Mouse (Mus musculus) embryonic facial prominence, embryonic 10.5 days (tissue): ENCODE results near the gene Esrrg. TPM values are rescaled to one million over a fixed set of nuclear protein-coding genes. Genes with fewer than 3 reads are reported as not detected.

Source experiments
- DNase-seq: peaks from one replicate; pipeline ENCODE4 v3.0.0-alpha.2; 2017; ENCODE audit warnings: low spot score
- H3K27ac ChIP-seq: fragments of 300-500 bp; sonication (generic); replicated peaks from 2 replicates; pipeline ENCODE4 v1.5.1; 2016; ENCODE audit warnings: mild to moderate bottlenecking
- H3K27me3 ChIP-seq: fragments of 300-500 bp; sonication (generic); replicated peaks from 2 replicates; pipeline ENCODE4 v1.6.1; 2016; ENCODE audit warnings: low read depth, mild to moderate bottlenecking; ENCODE audit not compliant: poor library complexity, severe bottlenecking
- H3K36me3 ChIP-seq: fragments of 300-500 bp; sonication (generic); replicated peaks from 2 replicates; pipeline ENCODE4 v1.6.1; 2016; ENCODE audit warnings: mild to moderate bottlenecking, moderate library complexity
- H3K4me1 ChIP-seq: fragments of 300-500 bp; sonication (generic); 2 replicates; pipeline ENCODE4 v1.6.1; 2016
- H3K4me3 ChIP-seq: fragments of 300-500 bp; sonication (generic); 2 replicates; pipeline ENCODE4 v1.5.1; 2016; ENCODE audit warnings: mild to moderate bottlenecking, moderate library complexity
- H3K9me3 ChIP-seq: fragments of 300-500 bp; sonication (generic); 2 replicates; pipeline ENCODE4 v1.6.1; 2016; ENCODE audit warnings: mild to moderate bottlenecking
- WGBS: fragments of 180-500 bp; shearing (Covaris S2); methylation state at CpG from one replicate; pipeline ENCODE4 v1.1.7; 2016; 5-methylcytosine and 5-hydroxymethylcytosine counted together
- polyA plus RNA-seq: library from polyadenylated mRNA; unstranded; fragments of >200 nt; fragmentation: Nextera tagmentation; extraction: Ambion mirVana; gene quantifications from 2 replicates; pipeline ENCODE4 v1.2.1, GENCODE M21; 2016

Gene Esrrg
- polyA plus RNA-seq, 1 experiment from 2014 or later = 1.1 TPM

DNA sequence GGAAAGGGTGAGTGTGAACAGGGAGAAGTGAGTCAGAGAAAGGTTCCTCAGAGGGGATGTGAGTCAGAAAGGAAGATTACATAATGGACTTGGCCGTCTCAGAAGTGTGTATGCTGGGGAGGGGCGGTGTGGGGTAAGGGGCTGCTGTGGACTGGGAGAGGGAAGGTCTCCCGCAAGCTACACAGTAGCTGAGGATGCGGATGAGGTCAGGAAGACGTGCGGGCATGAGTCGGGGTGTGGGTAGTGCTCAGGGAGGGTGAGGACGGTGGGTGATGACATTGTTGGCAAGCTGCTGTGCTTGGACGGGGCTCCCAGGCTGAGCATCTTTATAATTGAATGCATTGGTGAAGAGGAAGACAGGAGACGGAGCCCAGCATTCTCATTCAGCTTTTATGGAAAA lies 192.2 kb downstream of the Esrrg start:
- DNase-seq = no peak
- Histone ChIP-seq H3K4me3 (no peak overlapping the region), H3K27me3 (no peaks in the 10 kb centered on the region), H3K4me1 (peaks cover 24% of the 10 kb centered on the region), H3K9me3 (no peaks in the 10 kb centered on the region), H3K36me3 (no peaks in the 10 kb centered on the region), H3K27ac (no peak overlapping the region)
- 89% methylated on average over 10 of the region's 10 CpGs for WGBS

DNA sequence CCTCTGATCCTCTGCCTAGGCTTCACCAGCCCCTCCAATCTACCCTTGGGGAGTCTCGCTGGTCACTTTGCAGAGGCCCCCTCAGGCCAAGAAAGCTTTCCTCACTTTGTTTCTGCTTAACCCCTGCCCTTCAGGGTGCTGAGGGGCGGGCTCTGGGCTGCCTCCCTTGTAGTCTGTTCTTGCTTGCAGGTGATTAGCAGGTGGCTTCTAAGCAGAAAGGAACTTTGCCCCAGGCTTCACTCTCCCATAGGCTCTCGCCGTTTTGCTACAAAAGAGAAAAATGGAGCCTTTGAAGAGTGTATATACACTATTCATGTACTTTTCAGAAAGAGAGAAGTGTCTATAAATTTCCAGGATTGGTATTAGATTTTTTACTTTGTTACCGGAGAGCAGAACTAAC lies 195.0 kb downstream of the Esrrg start:
- H3K4me3 ChIP-seq = no peak overlapping the region
- 14% methylated on average over 5 of the region's 5 CpGs for WGBS
- H3K36me3 ChIP-seq = no peaks in the 10 kb centered on the region
- H3K9me3 ChIP-seq = no peaks in the 10 kb centered on the region
- H3K27ac ChIP-seq = no peak overlapping the region
- H3K4me1 ChIP-seq = peaks cover 35% of the 10 kb centered on the region
- no peak for DNase-seq
- peaks cover 6% of the 10 kb centered on the region; the same call in 1 of the 2 replicates for H3K27me3 ChIP-seq

DNA sequence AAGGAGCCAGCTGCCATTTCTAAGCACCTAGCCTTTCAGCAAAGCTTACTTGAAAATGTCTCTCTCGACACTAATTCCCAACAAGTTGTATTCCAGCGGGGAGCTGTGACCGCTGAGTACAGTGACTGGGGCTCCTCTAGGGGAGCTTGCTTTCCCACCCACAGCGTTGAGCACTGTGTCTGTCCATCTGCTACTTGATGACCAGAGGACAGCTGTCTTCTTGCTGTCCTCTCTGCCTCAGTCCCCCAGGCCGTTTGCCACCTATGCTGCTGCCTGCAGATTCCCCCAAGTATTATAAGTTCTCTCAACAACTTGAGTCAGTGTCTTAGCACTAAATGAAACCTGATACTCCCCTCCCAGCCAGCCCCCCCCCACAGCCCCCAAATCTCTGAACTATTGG lies 195.4 kb downstream of the Esrrg start:
- DNase-seq = no peak
- Histone ChIP-seq H3K4me3 (no peak overlapping the region), H3K27ac (no peak overlapping the region), H3K36me3 (no peaks in the 10 kb centered on the region), H3K9me3 (no peaks in the 10 kb centered on the region), H3K4me1 (peaks cover 35% of the 10 kb centered on the region), H3K27me3 (peaks cover 7% of the 10 kb centered on the region; the same call in 1 of the 2 replicates)
- 8% methylated on average over 5 of the region's 5 CpGs for WGBS

DNA sequence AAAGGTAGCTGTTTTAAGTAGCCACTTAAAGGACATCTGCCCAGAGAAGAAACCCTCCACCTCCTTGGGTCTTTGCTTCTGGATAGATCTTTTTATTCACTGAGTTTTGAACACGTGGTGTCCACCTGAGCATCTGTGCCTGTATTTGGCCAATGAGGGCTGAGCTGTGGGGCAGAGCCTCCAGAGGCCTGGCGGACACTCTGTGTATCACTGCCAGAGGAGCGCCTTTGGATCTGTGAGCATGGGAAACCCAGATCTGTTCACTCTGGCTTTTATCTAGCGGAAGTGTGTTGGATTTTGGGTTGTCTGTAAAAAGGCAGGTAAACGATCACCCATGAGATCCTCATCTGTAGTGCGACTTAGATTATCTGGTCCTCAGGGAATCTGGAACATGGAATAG lies 196.4 kb downstream of the Esrrg start:
- WGBS = 73% methylated on average over 6 of the region's 6 CpGs
- H3K9me3 ChIP-seq = no peaks in the 10 kb centered on the region
- no peak overlapping the region for H3K27ac ChIP-seq
- peaks cover 36% of the 10 kb centered on the region for H3K4me1 ChIP-seq
- DNase-seq = no peak
- H3K4me3 ChIP-seq = no peak overlapping the region
- no peaks in the 10 kb centered on the region for H3K36me3 ChIP-seq
- H3K27me3 ChIP-seq = peaks cover 7% of the 10 kb centered on the region; the same call in 1 of the 2 replicates

DNA sequence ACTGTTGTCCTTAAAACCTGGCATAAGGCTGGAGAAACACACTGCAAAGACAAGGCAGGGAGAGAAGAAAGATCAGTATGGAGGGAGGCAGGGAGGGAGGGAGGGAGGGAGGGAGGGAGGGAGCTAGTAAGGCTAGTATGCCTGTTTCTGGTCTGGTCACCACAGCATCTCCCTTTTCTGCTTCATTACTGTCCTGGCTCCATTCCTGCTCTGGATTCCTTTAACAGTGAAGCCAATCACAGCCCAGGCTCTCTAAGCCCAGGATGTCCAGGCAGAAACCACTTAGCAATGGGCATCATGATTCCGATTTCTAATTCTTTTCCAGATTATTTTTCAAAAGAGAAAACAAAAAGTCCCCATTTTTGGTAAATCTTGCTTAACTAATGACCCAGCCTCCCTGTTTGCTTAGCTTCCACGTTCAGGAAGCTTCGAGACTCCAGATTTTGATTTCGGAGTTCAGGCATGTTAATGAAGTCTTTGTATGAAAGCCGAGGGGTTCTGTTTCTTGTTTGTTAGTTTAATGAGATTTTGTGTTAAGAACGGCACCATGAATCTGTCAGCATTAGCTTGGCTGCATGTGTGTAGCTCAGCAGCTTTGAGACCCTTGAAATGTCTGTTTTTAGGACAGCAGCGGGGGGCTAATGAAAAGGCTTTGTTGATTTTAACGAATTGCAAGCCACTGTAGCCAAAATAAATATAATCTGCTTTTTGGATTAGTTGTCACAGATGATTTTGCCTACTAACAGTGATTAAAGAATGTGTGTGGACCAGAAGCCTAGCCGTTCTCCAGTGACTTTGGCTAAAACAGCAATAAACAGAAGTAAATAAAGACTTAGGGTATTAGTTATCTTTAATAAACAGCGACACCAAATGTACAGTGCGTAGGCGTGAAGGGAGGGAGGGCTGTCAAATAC lies 199.1 kb downstream of the Esrrg start:
- Histone ChIP-seq H3K9me3 (no peaks in the 10 kb centered on the region), H3K27ac (no peak overlapping the region), H3K36me3 (no peaks in the 10 kb centered on the region), H3K4me1 (peaks cover 49% of the 10 kb centered on the region), H3K4me3 (no peak overlapping the region), H3K27me3 (peaks cover 7% of the 10 kb centered on the region; the same call in 1 of the 2 replicates)
- 49% methylated on average over 12 of the region's 12 CpGs for WGBS
- no peak for DNase-seq

DNA sequence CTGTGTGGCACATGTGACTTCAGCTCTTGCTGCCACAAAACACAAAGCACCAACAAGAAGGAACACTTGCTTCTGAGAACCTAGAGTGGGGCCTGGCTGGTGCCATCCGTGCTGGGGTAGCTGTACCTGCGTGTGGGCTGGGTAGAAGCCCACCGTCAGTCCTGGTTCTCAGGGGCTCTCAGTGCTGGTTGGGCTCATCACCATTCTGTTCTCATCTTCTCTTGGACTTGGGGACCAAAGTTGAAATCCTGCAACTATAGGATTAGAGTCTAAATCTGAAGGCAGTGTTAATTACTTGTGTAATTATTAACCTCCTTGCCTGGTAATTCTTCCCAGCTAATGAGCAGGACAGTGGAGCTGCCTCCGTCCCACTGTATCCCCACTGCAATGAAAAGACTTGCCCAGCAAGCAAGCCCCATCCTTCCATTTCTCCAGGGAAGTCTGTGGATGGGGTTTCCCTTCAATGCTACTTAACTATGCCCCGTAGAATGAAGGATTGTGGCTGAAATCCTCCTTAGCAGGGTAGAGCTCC lies 199.9 kb downstream of the Esrrg start:
- H3K4me3 ChIP-seq = no peak overlapping the region
- H3K27ac ChIP-seq = no peak overlapping the region
- peaks cover 7% of the 10 kb centered on the region; the same call in 1 of the 2 replicates for H3K27me3 ChIP-seq
- WGBS = 72% methylated on average over 5 of the region's 5 CpGs
- H3K4me1 ChIP-seq = peaks cover 42% of the 10 kb centered on the region
- no peak for DNase-seq
- no peaks in the 10 kb centered on the region for H3K9me3 ChIP-seq
- no peaks in the 10 kb centered on the region for H3K36me3 ChIP-seq

DNA sequence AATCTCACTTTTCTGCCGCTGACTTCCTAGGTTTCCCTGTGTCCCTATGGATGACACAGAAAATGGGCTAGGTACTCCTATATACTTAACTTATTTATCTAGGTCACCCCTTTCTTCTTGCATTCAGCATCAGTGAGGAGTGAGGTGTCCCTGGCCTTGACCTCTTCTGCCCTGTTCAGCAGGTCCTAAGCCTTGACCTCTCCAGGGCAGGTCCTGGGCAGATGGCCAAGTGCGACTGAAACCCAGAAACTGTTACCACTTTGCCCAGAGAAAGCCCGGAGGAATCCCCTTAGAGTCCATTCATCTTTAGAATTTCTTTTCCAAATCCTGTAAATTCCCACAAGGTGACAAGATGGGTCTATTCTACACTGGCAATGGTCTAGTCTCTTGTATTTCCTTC lies 201.0 kb downstream of the Esrrg start:
- 86% methylated on average over 3 of the region's 3 CpGs for WGBS

DNA sequence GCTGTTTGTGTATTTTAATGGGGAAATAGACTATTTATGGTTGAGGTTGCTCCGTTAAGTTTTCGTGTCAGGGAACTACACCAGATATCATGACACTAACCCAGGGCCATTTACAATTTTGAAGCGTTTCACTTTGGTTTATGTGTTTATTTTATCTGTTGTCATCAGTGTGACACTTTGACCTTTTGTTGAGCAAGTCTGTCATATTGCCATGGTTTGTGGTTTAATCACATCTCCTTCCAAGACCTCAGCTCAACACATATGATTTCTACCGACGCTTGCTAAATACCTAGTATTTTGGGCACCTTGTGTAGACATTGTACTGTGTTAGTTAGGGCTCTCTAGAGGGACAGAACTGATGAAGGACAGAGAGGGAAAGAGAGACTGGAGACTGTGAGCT lies 210.8 kb downstream of the Esrrg start:
- no peaks in the 10 kb centered on the region for H3K4me1 ChIP-seq
- WGBS = 94% methylated on average over 5 of the region's 5 CpGs
- H3K27me3 ChIP-seq = no peaks in the 10 kb centered on the region
- no peaks in the 10 kb centered on the region for H3K9me3 ChIP-seq
- no peak overlapping the region for H3K27ac ChIP-seq
- H3K4me3 ChIP-seq = no peak overlapping the region
- no peak for DNase-seq
- H3K36me3 ChIP-seq = no peaks in the 10 kb centered on the region

More for the DNA sequence above, 201.0 kb downstream of the Esrrg start:
- Histone ChIP-seq H3K4me1 (peaks cover 31% of the 10 kb centered on the region), H3K4me3 (no peak overlapping the region), H3K9me3 (no peaks in the 10 kb centered on the region), H3K27ac (no peak overlapping the region), H3K27me3 (peaks cover 7% of the 10 kb centered on the region; the same call in 1 of the 2 replicates), H3K36me3 (no peaks in the 10 kb centered on the region)
- no peak for DNase-seq

DNA sequence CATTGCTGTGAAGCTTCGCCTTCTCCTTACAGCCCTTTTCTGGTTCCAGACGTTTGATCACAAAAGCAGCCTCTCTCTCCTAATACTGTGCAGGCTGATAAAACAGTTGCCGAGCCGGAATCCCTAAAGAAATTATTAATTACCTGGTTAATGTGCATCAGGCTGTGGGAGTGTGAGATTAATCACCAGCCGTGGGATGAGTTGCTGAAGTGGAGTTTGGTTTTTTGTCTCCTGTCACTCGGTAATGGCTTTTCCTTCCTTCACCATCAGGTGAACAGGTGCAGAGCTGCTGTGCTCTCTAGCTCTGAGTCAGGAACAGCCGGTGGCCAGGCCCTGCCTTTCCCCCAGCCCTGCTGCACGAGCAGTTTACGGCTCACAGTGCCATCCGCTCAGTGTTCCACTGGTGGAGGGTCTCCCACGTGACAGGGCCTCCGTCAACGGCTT lies 212.8 kb downstream of the Esrrg start:
- Histone ChIP-seq H3K36me3 (no peaks in the 10 kb centered on the region), H3K27ac (no peak overlapping the region), H3K9me3 (no peaks in the 10 kb centered on the region), H3K4me1 (peaks cover 10% of the 10 kb centered on the region; the same call in 1 of the 2 replicates), H3K27me3 (no peaks in the 10 kb centered on the region), H3K4me3 (no peak overlapping the region)
- WGBS = 85% methylated on average over 13 of the region's 13 CpGs
- no peak for DNase-seq

DNA sequence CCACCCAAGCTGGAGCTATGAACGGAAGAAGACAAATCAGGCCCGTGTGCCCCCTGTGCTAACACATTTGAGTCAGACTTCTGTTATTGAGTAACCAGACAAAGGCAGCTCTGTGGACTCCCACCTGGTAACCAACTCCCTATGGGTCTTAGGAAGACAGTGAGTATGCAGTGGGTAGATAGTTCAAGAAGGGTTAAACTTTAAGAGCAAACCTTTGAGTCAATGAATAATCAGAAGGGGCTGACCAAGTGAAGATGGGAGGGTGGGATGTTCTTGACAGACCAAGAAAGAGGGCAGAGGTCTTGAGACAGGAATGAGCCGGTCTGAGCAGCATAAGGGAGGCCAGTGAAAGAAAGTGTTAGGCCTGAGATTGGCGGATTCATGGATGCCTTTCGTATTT lies 214.8 kb downstream of the Esrrg start:
- H3K27ac ChIP-seq = no peak overlapping the region
- H3K9me3 ChIP-seq = no peaks in the 10 kb centered on the region
- H3K36me3 ChIP-seq = no peaks in the 10 kb centered on the region
- no peak overlapping the region for H3K4me3 ChIP-seq
- 82% methylated on average over 5 of the region's 5 CpGs for WGBS
- DNase-seq = no peak
- peaks cover 16% of the 10 kb centered on the region; the same call in 1 of the 2 replicates for H3K4me1 ChIP-seq
- H3K27me3 ChIP-seq = no peaks in the 10 kb centered on the region

DNA sequence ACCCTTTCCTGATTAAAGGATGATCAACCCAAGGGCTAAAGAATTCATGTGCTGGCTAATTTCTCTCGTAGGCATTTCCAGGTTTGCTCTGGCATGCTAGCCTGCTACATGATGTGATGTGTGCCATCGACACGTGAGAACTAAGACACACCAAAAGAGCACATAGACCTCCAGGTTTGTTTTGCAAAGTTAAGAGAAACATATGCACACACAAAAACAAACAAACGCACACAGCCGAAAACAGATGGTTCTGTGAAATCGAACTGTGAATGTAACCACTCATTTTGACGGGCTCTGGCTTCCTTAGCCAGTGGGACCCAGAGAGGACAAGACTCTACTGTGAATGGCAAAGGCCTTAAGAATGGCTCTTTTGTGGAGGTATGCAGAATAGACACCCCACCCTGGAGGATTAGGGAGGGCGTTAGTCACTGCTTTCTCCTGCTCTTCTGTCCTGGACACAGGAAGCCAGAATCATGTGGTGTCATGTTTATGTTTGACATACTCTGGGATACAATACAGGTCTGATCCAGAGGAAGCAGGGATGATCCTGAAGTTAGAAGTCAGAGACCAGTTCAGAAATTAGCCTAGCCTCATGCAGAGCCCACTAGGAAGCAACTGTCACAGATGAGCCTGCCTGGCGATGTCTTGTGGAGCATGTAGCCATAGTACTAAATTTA lies 217.0 kb downstream of the Esrrg start:
- Histone ChIP-seq H3K4me1 (peaks cover 16% of the 10 kb centered on the region; the same call in 1 of the 2 replicates), H3K36me3 (no peaks in the 10 kb centered on the region), H3K4me3 (no peak overlapping the region), H3K27me3 (no peaks in the 10 kb centered on the region), H3K9me3 (no peaks in the 10 kb centered on the region), H3K27ac (no peak overlapping the region)
- 59% methylated on average over 9 of the region's 9 CpGs for WGBS
- no peak for DNase-seq

DNA sequence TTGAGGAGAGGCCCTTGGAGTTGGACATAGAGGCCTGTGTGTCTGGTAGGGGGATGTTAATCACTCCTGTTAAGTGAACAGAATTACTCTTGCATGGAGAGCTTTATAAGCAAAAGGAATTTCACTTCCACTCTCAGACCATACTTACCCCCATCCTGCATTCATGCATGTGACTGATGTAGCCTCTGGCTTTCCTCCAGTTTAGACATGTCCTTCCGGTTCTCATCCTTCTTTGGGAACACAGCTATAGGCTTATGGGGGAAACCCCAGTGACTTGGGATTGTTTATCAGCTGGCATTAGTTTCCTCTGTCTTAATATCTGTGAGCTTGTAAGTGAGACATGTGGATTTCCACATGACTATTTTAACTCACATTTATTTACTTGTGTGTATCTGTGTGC lies 217.5 kb downstream of the Esrrg start:
- no peak for DNase-seq
- H3K4me1 ChIP-seq = peaks cover 16% of the 10 kb centered on the region; the same call in 1 of the 2 replicates
- H3K36me3 ChIP-seq = no peaks in the 10 kb centered on the region
- WGBS = 83% methylated on average over 1 of the region's 1 CpGs
- H3K27ac ChIP-seq = no peak overlapping the region
- no peaks in the 10 kb centered on the region for H3K9me3 ChIP-seq
- H3K27me3 ChIP-seq = no peaks in the 10 kb centered on the region
- no peak overlapping the region for H3K4me3 ChIP-seq
